Mouse (Mus musculus) midbrain, embryonic 16.5 days (tissue): ENCODE results near the gene Fpr3. TPM values are rescaled to one million over a fixed set of nuclear protein-coding genes. Genes with fewer than 3 reads are reported as not detected.
"Not testable (repeated sequence)": the region's sequence is repeated elsewhere in the genome, so short reads cannot be mapped to it uniquely, and the experiment has no call there.

Experiments
- ATAC-seq: fragments of 200-750 bp; cut with Nextera tagmentation; 2 replicates; pipeline ENCODE4 v1.8.0; 2017; ENCODE audit warnings: moderate TSS enrichment
- H3K27ac ChIP-seq: fragments of 300-500 bp; sonication (generic); 2 replicates; pipeline ENCODE4 v1.5.1; 2014; ENCODE audit warnings: mild to moderate bottlenecking, low read length, mixed read lengths
- H3K27me3 ChIP-seq: fragments of 300-500 bp; sonication (generic); 2 replicates; pipeline ENCODE4 v1.6.1; 2014; ENCODE audit warnings: low read depth, low read length, mixed read lengths; ENCODE audit not compliant: control insufficient read depth, insufficient read depth
- H3K36me3 ChIP-seq: fragments of 300-500 bp; sonication (generic); 2 replicates; pipeline ENCODE4 v1.6.1; 2014; ENCODE audit warnings: mild to moderate bottlenecking, low read length, moderate library complexity, mixed read lengths; ENCODE audit not compliant: control insufficient read depth, insufficient read depth
- H3K4me1 ChIP-seq: fragments of 300-500 bp; sonication (generic); 2 replicates; pipeline ENCODE4 v1.6.1; 2014; ENCODE audit warnings: mild to moderate bottlenecking, low read length, mixed read lengths; ENCODE audit not compliant: control insufficient read depth, insufficient read depth
- H3K4me2 ChIP-seq: fragments of 300-500 bp; sonication (generic); 2 replicates; pipeline ENCODE4 v1.6.1; 2014; ENCODE audit warnings: mild to moderate bottlenecking, low read length, mixed read lengths
- H3K4me3 ChIP-seq: fragments of 300-500 bp; sonication (generic); 2 replicates; pipeline ENCODE4 v1.5.1; 2014; ENCODE audit warnings: low read depth, mild to moderate bottlenecking, low read length, moderate library complexity, mixed read lengths
- H3K9ac ChIP-seq: fragments of 300-500 bp; sonication (generic); 2 replicates; pipeline ENCODE4 v1.6.1; 2014; ENCODE audit warnings: low read depth, low read length, mixed read lengths
- H3K9me3 ChIP-seq: fragments of 300-500 bp; sonication (generic); replicated peaks from 2 replicates; pipeline ENCODE4 v1.6.1; 2014; ENCODE audit warnings: mild to moderate bottlenecking, low read length, mixed read lengths; ENCODE audit not compliant: control insufficient read depth, poor library complexity, severe bottlenecking
- WGBS: fragments of 180-500 bp; shearing (Covaris S2); extraction: QIAGEN DNeasy Blood & Tissue Kit; methylation state at CpG from one replicate; pipeline ENCODE4 v1.1.7; 2014; 5-methylcytosine and 5-hydroxymethylcytosine counted together
- polyA plus RNA-seq: library from polyadenylated mRNA; unstranded; fragments of >200 nt; fragmentation: Nextera tagmentation; extraction: Ambion mirVana; gene quantifications from 2 replicates; pipeline ENCODE4 v1.2.1, GENCODE M21; 2015

Fpr3 gene
- not detected in 2 replicates for polyA plus RNA-seq

- no peak for ATAC-seq
- Histone ChIP-seq H3K9ac (no peak within 1 kb of the TSS), H3K27me3 (no peaks in the 10 kb centered on the region), H3K9me3 (no peaks in the 10 kb centered on the region), H3K27ac (no peak within 1 kb of the TSS), H3K4me1 (no peaks in the 10 kb centered on the region), H3K36me3 (no peaks in the 10 kb centered on the region), H3K4me2 (no peak within 1 kb of the TSS), H3K4me3 (no peak within 1 kb of the TSS)
- 53% methylated on average over 1 of the region's 1 CpGs for WGBS
These were observed at the start of gene Fpr3, which contains the start of gene Fpr2 for GRCm38 (mm10) chr17:17887774-17888248. TSS of gene Fpr3 (plus strand) at chr17:17887852. TSS of gene Fpr2 (plus strand) at chr17:17887824.

- H3K9ac ChIP-seq: peak overlapping the region; percentile 65
- H3K4me2 ChIP-seq: peak overlapping the region; percentile 69
- H3K9me3 ChIP-seq: no peaks in the 10 kb centered on the region
- H3K4me1 ChIP-seq: peaks cover 31% of the 10 kb centered on the region
- peak overlapping the region; percentile 45 for H3K4me3 ChIP-seq
- no peaks in the 10 kb centered on the region for H3K27me3 ChIP-seq
- WGBS: under 1% methylated on average over 42 of the region's 43 CpGs
- peaks cover 5% of the 10 kb centered on the region for H3K36me3 ChIP-seq
- peak overlapping the region; percentile 86 for H3K27ac ChIP-seq
- peak; percentile 97 for ATAC-seq
These were observed 49.5 kb upstream of the Fpr3 start for GRCm38 (mm10) chr17:17837919-17838701.

- no peak for ATAC-seq
- no peaks in the 10 kb centered on the region for H3K27me3 ChIP-seq
- WGBS: 95% methylated on average over 2 of the region's 2 CpGs
- peak overlapping the region; percentile 69; the same call in 1 of the 2 replicates for H3K4me2 ChIP-seq
- no peak overlapping the region for H3K4me3 ChIP-seq
- H3K9me3 ChIP-seq: no peaks in the 10 kb centered on the region
- peaks cover 5% of the 10 kb centered on the region for H3K36me3 ChIP-seq
- no peak overlapping the region for H3K9ac ChIP-seq
- peaks cover 22% of the 10 kb centered on the region for H3K4me1 ChIP-seq
- H3K27ac ChIP-seq: no peak overlapping the region
These were observed 48.4 kb upstream of the Fpr3 start for GRCm38 (mm10) chr17:17839276-17839675.

DNA sequence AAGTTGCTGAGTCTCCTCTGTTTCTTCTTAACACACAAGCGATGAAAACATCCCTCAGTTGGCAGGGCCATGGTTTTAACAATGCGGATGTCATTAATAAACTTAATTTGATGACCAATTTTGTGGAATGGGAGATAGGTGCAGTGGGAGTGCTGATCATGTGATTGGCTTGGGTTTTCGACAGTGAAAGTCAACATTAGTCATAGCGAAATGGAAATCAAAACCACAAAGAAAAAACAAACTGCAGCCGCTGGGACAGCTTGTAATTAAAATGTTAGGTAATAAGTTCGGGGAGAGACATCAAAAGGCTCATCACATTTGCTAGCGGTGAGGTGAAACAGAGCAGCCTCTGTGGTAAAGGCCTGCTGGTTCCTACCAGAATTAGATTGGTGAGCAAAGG is 46.9 kb upstream of the Fpr3 start:
- Histone ChIP-seq H3K36me3 (peaks cover 5% of the 10 kb centered on the region), H3K4me3 (no peak overlapping the region), H3K4me2 (no peak overlapping the region), H3K9me3 (no peaks in the 10 kb centered on the region), H3K27ac (no peak overlapping the region), H3K9ac (no peak overlapping the region), H3K4me1 (peaks cover 14% of the 10 kb centered on the region), H3K27me3 (no peaks in the 10 kb centered on the region)
- WGBS: 93% methylated on average over 7 of the region's 7 CpGs
- no peak for ATAC-seq

- H3K4me2 ChIP-seq: no peak overlapping the region
- no peaks in the 10 kb centered on the region for H3K27me3 ChIP-seq
- H3K4me1 ChIP-seq: peaks cover 8% of the 10 kb centered on the region
- 80% methylated on average over 27 of the region's 27 CpGs for WGBS
- no peaks in the 10 kb centered on the region for H3K36me3 ChIP-seq
- H3K27ac ChIP-seq: no peak overlapping the region
- no peaks in the 10 kb centered on the region for H3K9me3 ChIP-seq
- ATAC-seq: peak; percentile 54
- H3K4me3 ChIP-seq: no peak overlapping the region
- no peak overlapping the region for H3K9ac ChIP-seq
These were observed 44.0 kb upstream of the Fpr3 start for GRCm38 (mm10) chr17:17843534-17844261.

DNA sequence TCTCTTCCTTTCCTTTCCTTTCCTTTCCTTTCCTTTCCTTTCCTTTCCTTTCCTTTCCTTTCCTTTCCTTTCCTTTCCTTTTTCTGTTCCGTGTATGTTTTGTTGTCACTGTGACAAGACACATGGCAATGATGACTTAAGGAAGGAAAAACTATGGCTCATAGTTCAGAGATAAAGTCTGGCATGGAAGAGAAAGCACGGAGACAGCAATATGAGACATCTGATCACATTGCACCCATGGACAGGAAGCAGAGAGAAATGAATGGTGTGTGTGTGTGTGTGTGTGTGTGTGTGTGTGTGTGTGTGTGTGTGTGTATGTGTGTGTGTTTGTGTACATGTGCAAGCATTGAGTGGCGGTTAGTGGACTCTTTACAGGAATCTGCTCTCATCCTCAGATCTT is 43.0 kb upstream of the Fpr3 start:
- 95% methylated on average over 3 of the region's 3 CpGs for WGBS
- H3K4me2 ChIP-seq, H3K9me3 ChIP-seq, ATAC-seq, H3K36me3 ChIP-seq, H3K4me1 ChIP-seq, H3K9ac ChIP-seq, H3K4me3 ChIP-seq, H3K27me3 ChIP-seq, H3K27ac ChIP-seq: not testable (repeated sequence)

DNA sequence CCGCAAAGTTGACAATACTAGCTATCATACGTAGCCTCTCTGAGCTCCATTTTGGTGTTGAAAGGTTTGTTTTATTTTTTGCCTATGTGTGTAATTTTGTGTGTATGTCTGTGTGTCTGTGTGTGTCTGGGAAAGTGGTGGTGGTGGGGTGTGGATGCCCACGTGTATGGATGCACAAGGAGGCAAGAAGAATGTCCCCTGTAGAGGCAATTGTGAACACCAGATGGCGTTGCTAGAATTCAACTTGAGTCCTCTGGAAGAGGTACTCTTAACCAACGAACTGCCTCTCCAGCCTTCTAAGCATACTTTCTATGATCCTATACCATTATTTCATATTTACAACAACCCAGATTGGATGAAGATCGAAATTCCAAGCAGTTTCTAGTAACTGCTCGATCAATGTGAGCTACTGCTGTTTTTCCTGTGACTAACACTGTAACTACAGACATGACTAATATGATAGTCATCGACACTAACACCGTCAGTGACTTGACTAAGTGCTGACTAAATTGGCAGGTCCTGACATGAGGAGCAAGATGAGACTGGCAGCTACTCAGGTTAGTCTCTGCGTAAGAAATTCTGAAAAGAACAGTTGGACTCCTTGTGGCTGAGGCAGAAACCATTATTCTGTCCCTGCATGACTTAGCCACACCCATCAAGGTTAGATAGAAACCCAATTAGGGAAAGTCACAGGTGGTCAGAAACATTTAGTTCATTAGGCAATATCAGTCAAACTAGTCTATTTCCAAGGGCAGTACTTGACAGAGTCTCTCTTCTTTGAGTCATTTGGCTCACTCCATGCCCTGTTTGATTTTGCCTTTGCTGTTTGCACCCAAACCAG is 42.2 kb upstream of the Fpr3 start:
- 74% methylated on average over 10 of the region's 10 CpGs for WGBS
- ATAC-seq: no peak
- no peaks in the 10 kb centered on the region for H3K36me3 ChIP-seq
- no peak overlapping the region for H3K4me2 ChIP-seq
- H3K27me3 ChIP-seq: no peaks in the 10 kb centered on the region
- no peak overlapping the region for H3K27ac ChIP-seq
- no peak overlapping the region for H3K9ac ChIP-seq
- H3K9me3 ChIP-seq: no peaks in the 10 kb centered on the region
- H3K4me1 ChIP-seq: no peaks in the 10 kb centered on the region
- no peak overlapping the region for H3K4me3 ChIP-seq

DNA sequence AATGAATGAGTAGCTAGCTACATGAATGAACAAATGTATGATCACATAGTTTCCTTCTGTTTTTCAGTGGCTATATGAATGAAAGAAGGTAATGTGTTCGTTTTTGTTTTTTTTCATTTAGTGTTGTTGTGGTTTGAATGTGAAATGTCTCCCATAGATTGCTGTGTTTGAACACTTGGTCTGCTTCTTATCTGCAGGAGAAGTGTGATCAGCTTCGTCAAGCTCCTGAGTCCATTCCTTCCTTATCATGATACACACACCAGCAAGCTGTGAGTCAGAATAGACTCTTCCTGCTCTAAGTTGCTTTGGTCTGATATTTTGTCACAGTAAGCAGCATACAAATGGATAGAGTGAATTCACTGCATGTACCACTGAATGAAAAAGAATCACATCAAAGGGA is 38.7 kb upstream of the Fpr3 start:
- no peak overlapping the region for H3K27ac ChIP-seq
- ATAC-seq: no peak

More for the DNA sequence above, 38.7 kb upstream of the Fpr3 start:
- no peaks in the 10 kb centered on the region for H3K4me1 ChIP-seq
- H3K27me3 ChIP-seq: no peaks in the 10 kb centered on the region
- H3K9me3 ChIP-seq: no peaks in the 10 kb centered on the region
- H3K4me2 ChIP-seq: no peak overlapping the region
- no peaks in the 10 kb centered on the region for H3K36me3 ChIP-seq
- 86% methylated on average over 2 of the region's 2 CpGs for whole genome bisulfite sequencing
- no peak overlapping the region for H3K9ac ChIP-seq
- H3K4me3 ChIP-seq: no peak overlapping the region
